Mouse (Mus musculus) C2C12 (cell line): ENCODE measurements around the gene Plac1.

ENCODE experiments used
- CTCF ChIP-seq: IDR thresholded peaks from one replicate; pipeline ENCODE4 v1.5.1; 2011; ENCODE audit not compliant: control insufficient read depth, insufficient read depth, insufficient read length
- MAX ChIP-seq: IDR thresholded peaks from one replicate; pipeline ENCODE4 v1.6.1; 2011; ENCODE audit warnings: mild to moderate bottlenecking, control low read depth
- MYOD1 ChIP-seq: IDR thresholded peaks from one replicate; pipeline ENCODE4 v1.6.1; 2011; ENCODE audit warnings: low read depth; ENCODE audit not compliant: control insufficient read depth, insufficient read length
- MYOG ChIP-seq: IDR thresholded peaks from one replicate; pipeline ENCODE4 v1.6.1; 2011; ENCODE audit not compliant: control insufficient read depth, insufficient read length; ENCODE audit errors: extremely low read depth
- USF1 ChIP-seq: IDR thresholded peaks from one replicate; pipeline ENCODE4 v1.6.1; 2011; ENCODE audit warnings: low read depth, mild to moderate bottlenecking, control low read depth, moderate library complexity

GRCm38 (mm10) chrX:53118631-53119030, 121.3 kb downstream of the Plac1 start:
- TF ChIP-seq MAX (no peak), CTCF (no peak), USF1 (no peak), MYOG (no peak), MYOD1 (no peak)
